Mouse (Mus musculus): ENCODE data around the gene Mrgprd.
A peak's percentile ranks its signal among the peaks of the same experiment; 100 is the strongest.

Mrgprd gene

DNA sequence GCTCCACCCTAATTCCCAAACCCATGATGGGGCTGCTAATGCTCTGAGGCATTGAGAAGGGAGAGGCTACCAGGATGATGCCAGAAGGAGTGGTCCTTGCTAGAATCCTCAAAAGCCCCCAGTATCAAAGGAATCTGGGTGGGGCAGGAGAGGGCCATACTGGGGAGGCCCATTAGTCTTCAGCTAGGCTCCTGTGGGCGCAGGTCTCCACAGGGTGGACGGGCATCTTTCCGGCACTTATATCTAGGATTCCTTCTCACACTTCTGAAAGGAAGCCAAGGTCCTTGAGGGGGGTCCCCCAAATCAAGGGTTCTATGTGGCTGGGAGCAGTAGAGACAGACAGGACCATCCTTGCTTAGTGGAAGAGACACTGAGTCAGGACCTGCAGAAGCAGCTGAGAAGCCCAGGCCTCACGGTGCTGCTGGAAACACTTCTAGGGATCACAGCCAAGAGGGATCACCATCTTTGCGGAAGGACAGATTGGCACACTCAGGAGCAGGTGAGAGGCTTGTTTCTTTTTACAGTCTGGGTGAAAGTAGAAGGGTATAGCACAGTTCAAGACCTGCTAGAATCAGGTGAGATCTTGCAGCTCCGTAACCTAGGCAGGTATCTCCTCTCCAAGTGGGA lies at the start of gene Mrgprd:
Gene Mrgprd (plus strand): TSS at position 51 of the 627 bp plus-strand sequence.
- no peak for DNase-seq (ENCODE audit: low read depth, low spot score)

DNA sequence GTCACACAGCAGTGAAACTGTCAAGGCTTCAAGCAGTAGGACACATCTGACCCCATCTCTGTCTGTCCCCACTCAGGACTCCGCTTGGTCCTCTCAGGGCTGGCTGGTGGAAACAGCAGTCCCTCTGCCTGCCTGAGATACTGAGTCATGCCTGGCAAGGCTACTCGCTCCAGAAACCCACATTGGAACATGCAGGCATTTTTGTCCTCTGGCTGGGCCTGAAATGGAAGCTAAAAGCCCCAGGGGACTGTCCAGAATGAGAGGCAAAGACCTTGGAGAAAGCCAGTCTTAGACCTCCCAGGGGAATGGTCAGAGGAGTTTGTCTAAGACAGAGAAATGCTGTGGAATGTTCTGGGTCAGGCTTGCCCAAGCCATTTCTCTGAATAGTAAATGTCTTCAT lies 48.6 kb upstream of the Mrgprd start:
- DNase-seq (ENCODE audit: low read depth, low spot score), result no peak

DNA sequence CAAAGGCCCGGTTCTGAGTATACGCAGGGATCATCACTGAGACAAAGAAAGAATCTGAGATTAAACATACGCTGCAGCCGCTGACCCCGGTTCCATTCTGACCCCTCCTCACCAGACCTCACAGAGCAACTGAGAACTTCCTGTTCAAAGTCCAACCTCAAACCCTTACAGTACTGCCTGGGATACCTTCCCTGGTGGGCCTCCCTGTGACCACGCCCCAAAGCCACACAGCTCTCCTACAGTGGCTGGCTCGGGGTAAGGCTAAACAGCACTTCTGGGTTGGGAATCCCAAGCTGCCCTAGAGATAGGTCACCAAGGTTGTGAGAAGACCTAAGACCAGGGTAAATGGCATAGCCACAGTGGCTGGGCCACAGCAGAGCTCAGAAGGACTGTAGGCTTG lies 45.7 kb upstream of the Mrgprd start:
- DNase-seq (ENCODE audit: low read depth, low spot score), result no peak

- DNase-seq (ENCODE audit: low read depth, low spot score), result no peak
Measured at GRCm38 (mm10) chr7:145270955-145271354, 43.7 kb upstream of the Mrgprd start.

DNA sequence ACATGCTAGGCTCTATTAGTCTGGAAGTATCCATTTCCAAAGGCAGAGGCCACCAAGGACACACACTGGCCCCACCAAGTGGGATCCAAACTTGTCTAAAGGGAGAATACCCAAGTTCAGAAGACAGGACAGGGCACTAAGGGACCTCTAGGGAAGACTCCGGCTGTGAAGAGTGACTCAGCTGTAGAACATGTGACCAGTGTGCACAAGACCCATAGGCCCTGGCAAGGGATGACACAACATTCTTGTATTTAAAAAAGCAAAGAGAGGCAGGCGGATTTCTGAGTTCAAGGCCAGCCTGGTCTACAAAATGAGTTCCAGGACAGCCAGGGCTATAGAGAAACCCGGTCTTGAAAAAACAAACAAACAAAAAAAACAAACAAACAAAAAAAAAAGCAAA lies 39.1 kb upstream of the Mrgprd start:
- DNase-seq (ENCODE audit: low read depth, low spot score), result no peak

DNA sequence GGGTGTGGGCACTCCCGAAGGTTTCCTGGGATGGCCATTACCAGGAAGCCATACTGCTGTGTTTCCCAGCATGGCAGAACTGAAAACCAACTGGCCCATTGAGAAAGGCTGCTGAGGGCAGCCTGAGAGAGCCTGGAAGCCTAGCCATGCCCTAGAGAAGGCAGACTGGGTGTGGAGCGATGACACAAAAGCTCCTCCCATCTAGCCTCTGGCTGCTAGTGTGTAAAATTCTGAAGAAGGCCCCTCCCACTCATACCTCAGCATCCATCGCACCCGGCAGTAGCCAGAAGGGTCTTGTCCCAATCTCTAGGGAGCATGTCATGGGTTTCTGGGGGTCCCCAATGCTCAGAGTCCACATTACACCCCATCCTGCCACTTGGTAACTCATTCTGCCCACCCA lies 33.2 kb upstream of the Mrgprd start:
- DNase-seq (ENCODE audit: low read depth, low spot score), result no peak

DNA sequence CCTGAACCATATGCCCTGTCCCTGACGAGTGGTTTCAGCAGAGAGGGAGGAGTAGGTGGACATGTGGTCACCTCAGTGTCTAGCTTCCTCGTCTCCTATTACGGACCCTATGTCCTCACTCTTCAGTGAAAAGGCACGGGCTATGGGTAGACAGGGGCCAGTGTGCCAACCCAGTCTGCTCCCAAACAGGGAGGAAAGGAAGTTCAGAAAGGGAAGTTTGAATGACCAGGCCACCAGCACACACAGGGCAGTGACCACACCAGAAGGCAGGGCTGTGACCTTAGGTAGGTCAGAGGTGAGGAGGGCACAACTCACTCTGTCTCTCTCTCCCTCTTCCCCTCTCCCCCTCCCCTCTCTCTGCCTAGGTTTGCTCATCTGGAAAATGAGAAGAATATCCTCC lies 31.6 kb upstream of the Mrgprd start:
- DNase-seq (ENCODE audit: low read depth, low spot score), result peak; percentile 15

DNA sequence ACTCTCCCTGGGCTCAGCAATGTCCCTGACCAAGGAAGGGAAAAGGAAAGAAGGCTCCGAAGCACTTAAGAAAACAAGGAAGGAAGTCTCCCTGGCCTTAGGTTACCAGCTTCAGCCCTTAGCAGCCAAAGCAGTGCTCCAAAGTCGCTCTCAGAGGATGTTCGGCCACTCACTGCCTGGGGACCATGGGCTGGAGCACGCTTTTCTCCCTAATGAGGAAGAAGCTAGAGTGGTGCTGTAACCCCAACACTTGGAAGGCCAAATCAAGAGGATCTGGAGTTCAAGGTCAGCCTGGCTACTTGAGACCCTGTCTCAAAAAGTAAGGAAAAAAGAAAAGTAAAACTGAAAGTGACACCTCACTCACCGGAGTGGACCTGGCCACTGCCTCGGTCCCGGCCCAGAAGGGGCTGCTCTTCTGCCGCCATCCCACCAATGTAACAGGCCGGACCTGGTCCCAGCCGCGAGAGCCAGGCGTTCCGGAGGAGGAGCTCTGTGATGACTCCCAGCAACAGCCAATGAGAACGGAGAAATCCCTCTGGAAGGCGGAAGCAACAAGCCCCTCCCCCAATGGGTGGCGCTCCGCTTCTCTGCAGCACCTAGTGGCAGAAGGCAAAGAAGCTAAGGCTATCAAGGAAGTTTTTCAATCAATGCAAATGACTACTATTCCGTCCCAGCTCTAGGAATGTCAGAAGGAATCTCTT lies 31.0 kb upstream of the Mrgprd start, which contains the start of gene Tpcn2:
Gene Tpcn2 (minus strand): TSS at position 525 of the 701 bp plus-strand sequence.
- peak; percentile 94 for DNase-seq (ENCODE audit: low read depth, low spot score)

GRCm38 (mm10) chr7:145284293-145284692 lies 30.3 kb upstream of the Mrgprd start:
- peak; percentile 9 for DNase-seq (ENCODE audit: low read depth, low spot score)

GRCm38 (mm10) chr7:145285476-145285875 lies 29.2 kb upstream of the Mrgprd start:
- DNase-seq (ENCODE audit: low read depth, low spot score), result no peak

- no peak for DNase-seq (ENCODE audit: low read depth, low spot score)
Measured at GRCm38 (mm10) chr7:145287410-145287809, 27.2 kb upstream of the Mrgprd start.

DNA sequence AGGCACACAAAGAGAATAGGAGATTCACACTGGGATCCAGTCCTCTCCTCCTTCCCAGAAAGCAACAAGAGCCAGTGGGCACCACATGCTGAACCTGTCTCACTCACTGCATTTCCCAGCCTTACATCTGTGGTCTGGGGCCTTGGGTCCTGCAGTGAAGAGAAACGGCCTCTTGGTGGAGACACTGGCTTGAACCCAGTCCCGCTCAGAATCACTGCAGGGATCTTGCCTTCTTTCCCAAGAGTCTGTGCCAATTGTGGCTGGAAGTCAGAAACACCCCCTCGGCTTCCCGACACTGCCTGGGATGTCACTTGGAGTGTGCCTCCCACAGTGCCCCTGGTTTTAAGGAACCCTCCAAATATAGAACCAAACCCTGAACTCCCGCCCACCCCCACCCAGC lies 25.3 kb upstream of the Mrgprd start:
- DNase-seq (ENCODE audit: low read depth, low spot score), result no peak

- no peak for DNase-seq (ENCODE audit: low read depth, low spot score)
Measured at GRCm38 (mm10) chr7:145291847-145292246, 22.8 kb upstream of the Mrgprd start.

- no peak for DNase-seq (ENCODE audit: low read depth, low spot score)
Measured at GRCm38 (mm10) chr7:145292726-145293125, 21.9 kb upstream of the Mrgprd start.

GRCm38 (mm10) chr7:145293859-145294258 lies 20.8 kb upstream of the Mrgprd start:
- no peak for DNase-seq (ENCODE audit: low read depth, low spot score)

GRCm38 (mm10) chr7:145298666-145299490 lies 15.8 kb upstream of the Mrgprd start:
- DNase-seq (ENCODE audit: low read depth, low spot score), result no peak

GRCm38 (mm10) chr7:145299562-145300320 lies 14.9 kb upstream of the Mrgprd start:
- DNase-seq (ENCODE audit: low read depth, low spot score), result no peak

DNA sequence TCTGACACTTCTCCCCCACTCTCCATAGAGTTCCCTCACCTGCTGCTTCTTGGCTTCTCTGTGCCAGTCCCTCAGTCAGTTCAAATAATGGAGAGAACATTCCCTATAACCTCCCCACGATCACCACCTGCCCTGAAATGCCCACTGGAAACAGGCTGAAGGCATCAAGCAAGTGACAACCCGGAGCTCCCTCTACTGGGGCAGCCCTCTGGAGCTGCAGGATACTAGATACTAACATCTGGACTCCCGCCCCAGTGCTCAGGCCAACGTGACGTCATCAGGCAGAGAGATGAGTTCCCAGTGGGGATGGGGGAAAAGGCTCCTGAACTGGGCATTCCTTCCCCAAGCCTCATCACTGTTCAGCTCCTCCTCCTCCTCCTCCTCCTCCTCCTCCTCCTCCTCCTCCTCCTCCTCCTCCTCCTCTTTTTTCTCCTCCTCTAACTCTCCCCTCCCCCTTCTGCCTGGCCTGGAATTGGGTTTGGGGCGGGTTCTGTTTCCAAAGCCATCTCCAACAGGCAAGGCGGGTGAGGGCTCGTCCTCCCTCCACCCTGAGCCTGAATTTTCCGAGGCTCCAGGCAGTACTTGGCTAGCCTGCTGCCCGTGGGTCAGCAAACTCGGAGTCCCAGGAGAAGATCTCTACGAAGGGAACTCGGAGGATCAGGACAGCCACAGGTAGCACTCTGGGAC lies 14.2 kb upstream of the Mrgprd start, which contains the start of gene Mrgprf:
Gene Mrgprf (plus strand): TSS at position 508 of the 687 bp plus-strand sequence.
- DNase-seq (ENCODE audit: low read depth, low spot score), result no peak

- DNase-seq (ENCODE audit: low read depth, low spot score), result no peak
Measured at GRCm38 (mm10) chr7:145301008-145301340, 13.7 kb upstream of the Mrgprd start.

GRCm38 (mm10) chr7:145301341-145302005 lies 13.2 kb upstream of the Mrgprd start:
- no peak for DNase-seq (ENCODE audit: low read depth, low spot score)
